Mouse (Mus musculus) right cerebral cortex, adult 18-20 months (tissue): Measurements from ENCODE around the gene Dgat2.

Source experiments
- DNase-seq: peaks from one replicate; pipeline ENCODE4 v3.0.0; 2022; ENCODE audit warnings: mixed read lengths

The Dgat2 gene

GRCm38 (mm10) chr7:99133811-99134402 lies 48.6 kb downstream of the Dgat2 start:
- no peak for DNase-seq

- DNase-seq, result no peak
These were observed 49.9 kb downstream of the Dgat2 start for GRCm38 (mm10) chr7:99132597-99132996.

- no peak for DNase-seq
These were observed 50.6 kb downstream of the Dgat2 start for GRCm38 (mm10) chr7:99131819-99132353.

GRCm38 (mm10) chr7:99128965-99129364 lies 53.6 kb downstream of the Dgat2 start:
- DNase-seq, result no peak

GRCm38 (mm10) chr7:99128020-99128950 lies 54.2 kb downstream of the Dgat2 start:
- no peak for DNase-seq

- DNase-seq, result no peak
These were observed 56.5 kb downstream of the Dgat2 start for GRCm38 (mm10) chr7:99126057-99126456.

GRCm38 (mm10) chr7:99122651-99123050 lies 59.9 kb downstream of the Dgat2 start:
- DNase-seq, result no peak

- DNase-seq, result no peak
These were observed 61.5 kb downstream of the Dgat2 start for GRCm38 (mm10) chr7:99120865-99121521.

- no peak for DNase-seq
These were observed 62.4 kb downstream of the Dgat2 start for GRCm38 (mm10) chr7:99120082-99120481.

- DNase-seq, result no peak
These were observed 65.7 kb downstream of the Dgat2 start for GRCm38 (mm10) chr7:99116781-99117180.

- no peak for DNase-seq
These were observed 68.4 kb downstream of the Dgat2 start for GRCm38 (mm10) chr7:99114006-99114726.

- no peak for DNase-seq
These were observed 75.0 kb downstream of the Dgat2 start for GRCm38 (mm10) chr7:99107566-99107965.

- DNase-seq, result no peak
These were observed 75.7 kb downstream of the Dgat2 start for GRCm38 (mm10) chr7:99106714-99107270.
